Mouse (Mus musculus) B cell, adult 2 months (primary cell): ENCODE data around the gene Lztr1.
A peak's percentile ranks its signal among the peaks of the same experiment; 100 is the strongest.
"Not testable (repeated sequence)": the region's sequence is repeated elsewhere in the genome, so short reads cannot be mapped to it uniquely, and the experiment has no call there.

Source experiments
- DNase-seq, 2 experiments: peaks; one replicate each; pipeline ENCODE4 v3.0.0; 2022

Lztr1 gene

DNA sequence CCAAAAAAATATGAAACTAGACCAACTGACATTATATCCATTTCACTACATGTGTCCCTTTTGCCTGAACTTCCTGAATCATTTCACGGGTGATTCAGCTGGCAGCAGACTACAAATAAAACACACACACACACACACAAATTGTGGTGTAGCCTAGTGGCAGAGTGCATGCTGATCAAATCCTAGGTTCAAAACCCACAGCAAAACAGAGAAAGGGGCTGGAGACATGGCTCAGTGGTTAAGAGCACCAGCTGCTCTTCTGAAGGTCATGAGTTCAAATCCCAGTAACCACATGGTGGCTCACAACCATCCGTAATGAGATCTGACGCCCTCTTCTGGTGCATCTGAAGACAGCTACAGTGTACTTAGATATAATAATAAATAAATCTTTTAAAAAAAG, 457 bp upstream of the Lztr1 start:
- DNase-seq: peak in 1 of 2 experiments; percentile 17

DNA sequence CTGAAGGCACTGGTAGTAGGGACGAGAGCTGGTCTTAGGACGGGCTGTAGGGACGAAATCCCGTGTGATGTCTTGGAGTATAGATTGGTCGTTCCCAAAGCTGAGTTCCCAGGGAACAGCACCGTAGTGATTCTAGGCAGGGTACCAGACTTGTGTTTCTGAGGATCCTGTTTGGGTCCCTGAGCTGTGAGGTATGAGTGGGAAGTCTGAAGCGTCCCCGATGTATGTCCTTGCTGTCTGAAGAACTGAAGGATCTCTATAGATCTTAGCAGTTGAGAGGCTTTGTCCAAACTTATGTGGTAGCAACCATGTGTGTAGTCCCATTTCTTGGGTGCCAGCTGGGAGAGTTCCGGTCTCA, 731 bp downstream of the Lztr1 start:
- DNase-seq: no peak

DNA sequence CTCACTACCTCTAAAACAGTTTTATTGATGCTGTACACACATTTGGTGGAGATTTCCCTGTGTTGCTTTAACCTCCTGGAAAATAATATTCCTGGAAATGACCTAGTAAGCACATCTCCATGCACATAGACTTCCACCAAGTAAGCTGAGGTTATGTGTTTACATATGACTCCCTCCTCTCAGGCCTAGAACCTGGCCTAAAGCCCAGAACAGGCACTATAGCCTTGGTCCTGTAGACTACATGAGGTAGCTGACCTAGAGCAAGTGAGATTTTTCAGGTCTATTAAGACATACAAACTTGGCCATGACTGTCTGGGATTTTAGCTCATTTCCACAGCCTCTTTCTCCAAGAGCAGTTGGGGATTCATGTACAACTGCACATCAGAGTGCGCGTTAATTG, 1.7 kb downstream of the Lztr1 start:
- no peak for DNase-seq

DNA sequence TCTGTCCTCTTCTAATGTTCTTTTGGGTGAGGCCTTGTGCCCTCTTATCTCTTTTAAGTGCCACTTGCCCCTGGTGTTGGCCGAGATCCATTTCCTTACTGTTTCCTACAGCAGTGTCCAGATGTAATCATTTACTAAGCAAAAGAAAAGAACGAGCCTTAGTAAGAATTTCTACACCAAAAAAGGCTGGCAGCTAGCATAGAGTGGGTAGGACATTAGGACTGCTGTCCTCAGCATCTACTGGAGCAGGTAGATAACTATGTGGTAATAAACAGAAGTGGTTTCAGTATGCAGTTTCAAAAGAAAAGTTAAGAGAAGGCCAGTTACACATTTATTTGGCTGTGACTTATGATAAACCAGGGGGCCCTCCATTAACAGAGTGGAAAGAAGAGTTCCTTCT, 2.2 kb downstream of the Lztr1 start:
- DNase-seq: no peak

GRCm38 (mm10) chr16:17511431-17511830, 2.9 kb downstream of the Lztr1 start:
- DNase-seq: no peak

GRCm38 (mm10) chr16:17518910-17519309, 10.4 kb downstream of the Lztr1 start:
- DNase-seq: no peak

DNA sequence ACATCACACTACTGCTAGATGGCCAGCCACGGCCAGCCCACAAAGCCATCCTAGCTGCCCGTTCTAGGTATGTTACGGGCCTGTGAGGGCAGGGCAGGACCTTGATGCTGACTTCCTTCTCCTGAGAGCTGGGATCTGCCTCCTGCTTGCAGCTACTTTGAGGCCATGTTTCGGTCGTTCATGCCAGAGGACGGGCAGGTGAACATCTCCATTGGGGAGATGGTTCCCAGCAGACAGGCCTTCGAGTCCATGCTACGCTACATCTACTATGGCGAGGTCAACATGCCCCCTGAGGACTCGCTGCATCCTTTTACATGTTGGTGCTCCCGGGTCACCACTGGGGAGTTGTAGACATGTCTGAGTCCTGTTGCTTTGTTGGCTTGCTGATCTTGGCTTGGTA, 15.7 kb downstream of the Lztr1 start:
- no peak for DNase-seq

GRCm38 (mm10) chr16:17525524-17525923, 17.0 kb downstream of the Lztr1 start:
- DNase-seq: no peak

DNA sequence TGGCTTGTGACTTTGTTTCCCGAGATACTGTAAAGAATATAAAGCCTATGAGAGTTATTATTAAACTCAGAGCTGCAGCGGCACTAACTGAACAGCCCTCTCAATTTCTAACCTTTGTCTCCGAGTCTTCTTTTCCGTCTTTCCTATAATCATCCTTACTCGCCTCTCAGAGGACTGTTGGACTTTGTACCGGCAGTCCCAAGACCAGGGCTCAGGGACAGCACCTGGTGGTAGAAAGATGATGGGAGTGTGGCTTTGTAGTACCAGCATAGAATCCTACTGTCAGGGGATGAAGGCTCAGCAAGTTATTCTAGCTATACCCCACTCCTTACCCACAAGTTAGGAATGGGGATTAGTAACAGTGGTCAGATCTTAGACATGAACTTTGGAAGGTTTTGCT, 17.7 kb downstream of the Lztr1 start:
- no peak for DNase-seq

- DNase-seq: no peak
Observed at GRCm38 (mm10) chr16:17527606-17528005, 19.1 kb downstream of the Lztr1 start.

- DNase-seq: no peak
Observed at GRCm38 (mm10) chr16:17528276-17528675, 19.8 kb downstream of the Lztr1 start.

DNA sequence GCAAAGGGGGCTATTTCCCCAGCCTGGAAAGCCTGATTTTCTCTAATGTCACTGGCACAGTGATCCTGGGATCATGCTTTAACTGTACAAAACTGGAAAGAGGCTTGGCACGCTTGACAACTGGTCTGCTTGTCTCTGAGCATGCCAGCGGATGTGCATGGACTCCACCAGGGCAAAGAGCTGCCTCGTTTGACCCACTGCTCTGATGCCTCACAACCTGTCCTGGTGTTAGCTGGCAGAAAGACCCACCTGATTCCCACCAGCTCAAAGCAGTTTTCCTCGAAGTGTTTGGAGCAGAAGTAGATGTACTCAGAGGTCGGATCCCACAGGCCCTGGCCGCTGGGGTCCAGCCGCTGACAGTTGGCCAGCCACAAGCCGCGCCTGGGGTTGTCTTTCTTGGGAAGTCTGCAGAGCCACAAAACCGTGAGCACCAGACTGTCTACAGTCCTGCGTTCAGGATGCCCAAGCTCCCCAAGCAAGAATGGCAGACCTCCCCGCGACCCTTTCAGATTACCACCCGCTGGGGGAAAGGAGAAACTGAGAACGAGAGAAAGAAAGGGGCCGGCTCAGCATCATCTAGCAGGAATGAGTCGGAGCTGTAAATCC, 21.6 kb downstream of the Lztr1 start:
- DNase-seq: no peak

DNA sequence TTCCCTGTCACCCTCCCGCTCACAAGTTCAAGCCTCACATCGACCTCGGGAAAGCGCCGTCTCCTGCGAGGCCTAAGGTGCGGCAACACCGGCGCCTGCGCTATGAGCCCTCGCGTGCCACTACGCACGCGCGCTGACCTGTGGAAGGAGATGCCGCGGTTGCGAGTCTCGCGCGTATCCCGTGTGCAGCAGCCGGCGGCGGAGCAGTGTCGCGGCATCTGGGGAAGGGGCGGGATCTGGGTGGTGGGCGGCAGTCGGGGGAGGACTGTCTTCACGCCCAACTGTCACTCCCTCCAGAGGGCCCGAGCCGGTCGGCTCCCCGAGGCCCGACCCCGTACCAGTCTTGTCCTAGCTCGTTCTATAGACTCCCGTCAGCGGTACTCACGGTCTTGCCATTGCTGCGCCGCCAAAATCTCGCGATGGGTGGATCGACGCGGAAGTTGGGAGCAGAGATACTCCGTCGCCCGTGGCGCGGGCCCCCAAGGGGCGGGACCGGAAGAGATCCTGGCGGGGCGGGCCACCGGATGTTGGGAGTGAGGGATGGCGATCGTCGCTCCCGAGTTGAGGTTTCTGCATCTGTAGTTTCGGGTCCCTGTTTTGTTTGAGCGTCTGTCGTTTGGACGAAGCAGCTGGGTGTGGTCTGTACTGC, 22.3 kb downstream of the Lztr1 start, which contains the start of gene Thap7:
Thap7 (minus strand) TSS at position 497 of the 649 bp plus-strand sequence.
- peak; percentile 94 to 96 for DNase-seq

GRCm38 (mm10) chr16:17532271-17532670, 23.8 kb downstream of the Lztr1 start:
- DNase-seq: peak; percentile 26 to 40

DNA sequence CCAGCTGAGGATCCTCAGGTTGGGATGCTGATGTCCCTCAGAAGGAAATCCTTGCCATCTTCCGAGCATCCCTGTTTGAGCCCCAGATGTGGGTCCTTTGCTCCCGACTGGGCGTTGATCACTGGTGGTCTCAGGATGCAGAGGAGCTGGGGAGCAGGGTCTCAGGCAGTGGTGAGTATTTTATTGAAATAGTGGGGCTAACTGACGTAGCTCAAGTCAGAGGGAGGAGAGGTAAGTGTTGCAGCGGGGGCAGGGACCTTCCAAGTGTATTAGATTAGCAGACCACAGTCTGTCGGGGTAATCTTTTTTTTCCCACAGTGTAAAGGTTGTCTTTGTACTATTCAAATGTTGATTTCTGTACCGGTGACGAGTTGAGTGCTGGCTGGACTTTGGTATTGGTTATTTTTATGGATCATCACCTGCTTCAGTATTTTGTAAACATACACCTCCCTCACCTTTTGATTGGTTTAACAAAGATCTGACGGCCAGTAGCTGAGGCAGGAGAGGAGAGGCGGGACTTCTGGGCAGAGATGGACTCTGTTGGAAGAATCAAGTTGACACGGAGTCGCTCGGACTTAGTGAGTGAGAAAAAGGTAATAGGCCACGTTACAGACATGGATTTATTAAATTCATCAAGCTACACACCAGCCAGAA, 24.3 kb downstream of the Lztr1 start:
- DNase-seq: no peak

- DNase-seq: peak; percentile 42
Observed at GRCm38 (mm10) chr16:17536584-17536983, 28.1 kb downstream of the Lztr1 start.

DNA sequence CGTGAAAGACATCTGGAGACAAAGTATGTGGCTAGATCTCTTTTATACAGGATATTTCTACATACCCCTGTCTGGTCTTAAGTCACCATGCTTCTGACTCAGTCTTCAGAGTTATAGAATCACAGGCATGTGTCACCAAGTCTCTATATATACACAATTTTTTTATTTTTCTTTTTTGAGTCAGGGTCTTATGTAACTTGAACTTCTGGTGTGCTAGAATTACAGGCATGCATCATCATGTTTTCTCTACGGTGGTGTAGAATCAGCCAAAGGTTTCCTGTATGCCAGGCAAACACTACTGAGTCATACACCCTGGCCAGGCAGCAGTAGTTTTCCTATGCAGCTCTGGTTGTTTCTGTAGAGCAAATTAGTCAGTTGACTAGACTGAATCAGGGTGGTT, 34.1 kb downstream of the Lztr1 start:
- DNase-seq: no peak

GRCm38 (mm10) chr16:17552837-17553236, 44.3 kb downstream of the Lztr1 start:
- no peak for DNase-seq

- DNase-seq: peak; percentile 61 to 67
Observed at GRCm38 (mm10) chr16:17553910-17554685, 45.6 kb downstream of the Lztr1 start.

DNA sequence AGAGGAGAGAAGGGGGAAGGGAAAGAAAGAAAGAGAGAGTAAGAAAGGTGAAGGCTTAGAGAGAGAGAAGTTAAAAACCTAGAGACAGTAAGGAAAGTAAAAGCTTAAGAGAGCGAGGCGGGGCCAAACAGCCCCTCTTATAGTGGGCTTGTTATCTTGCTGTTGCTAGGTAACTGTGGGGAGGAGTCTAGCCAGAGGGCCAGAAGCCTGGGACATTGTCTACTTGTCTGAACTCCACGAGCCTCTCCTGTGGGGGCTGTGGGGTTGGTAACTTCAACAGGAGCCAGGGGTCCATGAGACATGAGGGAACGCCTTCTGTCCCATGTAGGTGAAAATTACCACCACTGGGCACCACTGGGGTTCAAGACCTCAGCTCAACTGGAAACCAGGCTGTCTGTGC, 46.2 kb downstream of the Lztr1 start:
- DNase-seq: not testable (repeated sequence)

GRCm38 (mm10) chr16:17556180-17556579, 47.7 kb downstream of the Lztr1 start:
- no peak for DNase-seq

GRCm38 (mm10) chr16:17556907-17557306, 48.4 kb downstream of the Lztr1 start:
- no peak for DNase-seq

GRCm38 (mm10) chr16:17557947-17558480, 49.5 kb downstream of the Lztr1 start:
- DNase-seq: peak; percentile 80 to 82
